Comparison of ENCODE assay signal across 8 mouse cellular contexts in the genomic region with DNA sequence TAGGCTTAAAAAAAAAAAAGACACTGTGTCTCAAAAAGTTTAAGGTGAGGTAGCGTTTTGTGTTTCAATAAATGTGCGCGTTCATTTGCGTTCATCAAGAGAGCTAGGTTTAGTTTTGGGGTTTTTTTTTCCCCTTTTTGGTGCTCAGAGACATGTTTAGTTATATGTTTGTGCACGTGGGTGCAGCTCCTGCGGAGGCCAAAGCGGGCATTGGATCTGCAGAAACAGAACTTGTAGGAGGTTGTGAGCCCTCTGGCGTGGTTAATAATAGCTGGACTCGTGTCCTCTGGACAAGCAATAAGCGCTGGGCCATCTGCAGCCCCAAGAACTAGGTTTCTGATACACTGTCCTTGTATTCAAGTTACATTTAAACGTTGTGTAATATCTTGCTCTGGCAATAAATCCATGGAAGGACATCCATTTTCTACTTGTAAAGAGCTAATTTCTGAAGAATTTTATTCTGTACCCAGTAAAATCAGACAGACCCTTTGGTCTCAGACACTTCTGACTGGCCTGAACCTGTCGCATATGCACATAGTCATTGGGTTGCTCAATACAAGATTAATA. TPM values are rescaled to one million over a fixed set of nuclear protein-coding genes. Genes with fewer than 3 reads are reported as not detected.
A peak's percentile ranks its signal among the peaks of the same experiment; 100 is the strongest.
DNase-seq lines count a peak whose midpoint lies in the region; ATAC-seq and TF ChIP-seq lines count a peak whose summit lies in the region.

No protein-coding gene starts in this region.

- peaks cover 21% of the 10 kb centered on the region for H3K4me1 ChIP-seq in heart, embryonic 12.5 days (replicated peaks)
- no peaks in the 10 kb centered on the region for H3K4me1 ChIP-seq in ES-Bruce4 (ENCODE audit: control insufficient read depth, insufficient read depth, low read length)
- peaks cover 24% of the 10 kb centered on the region for H3K4me1 ChIP-seq in forebrain, embryonic 12.5 days
- peaks cover 21% of the 10 kb centered on the region for H3K4me1 ChIP-seq in liver, embryonic 16.5 days (ENCODE audit: control insufficient read depth, low read depth, low read length)

- no peak for ATAC-seq in heart, embryonic 12.5 days (ENCODE audit: insufficient number of reproducible peaks, low FRiP score)
- no peak for ATAC-seq in forebrain, embryonic 12.5 days (ENCODE audit: low FRiP score)
- ATAC-seq in liver, embryonic 16.5 days (ENCODE audit: low read depth): no peak
- ATAC-seq in cerebellum, adult (ENCODE audit: insufficient number of reproducible peaks, low FRiP score, low TSS enrichment): no peak

- 5% methylated on average over 12 of the region's 12 CpGs for WGBS in heart, embryonic 12.5 days
- WGBS in forebrain, embryonic 12.5 days: 4% methylated on average over 12 of the region's 12 CpGs
- WGBS in liver, embryonic 16.5 days (ENCODE audit: insufficient replicate concordance): 3% methylated on average over 12 of the region's 12 CpGs

- DNase-seq in heart, postnatal 4 days: no peak
- no peak for DNase-seq in right cerebral cortex, postnatal 4 days
- DNase-seq in cerebellum, postnatal 25 days: no peak

- H3K9me3 ChIP-seq in heart, embryonic 12.5 days (replicated peaks): no peaks in the 10 kb centered on the region
- H3K9me3 ChIP-seq in ES-Bruce4 (replicated peaks; ENCODE audit: control insufficient read depth, insufficient read depth, low read length, poor library complexity, severe bottlenecking): no peaks in the 10 kb centered on the region
- no peaks in the 10 kb centered on the region for H3K9me3 ChIP-seq in forebrain, embryonic 12.5 days
- H3K9me3 ChIP-seq in liver, embryonic 16.5 days (replicated peaks; ENCODE audit: control insufficient read depth, low read length): no peaks in the 10 kb centered on the region

- H3K36me3 ChIP-seq in heart, embryonic 12.5 days: peaks cover 36% of the 10 kb centered on the region
- H3K36me3 ChIP-seq in ES-Bruce4 (ENCODE audit: control insufficient read depth, insufficient read depth, low read length, poor library complexity, severe bottlenecking): peaks cover 37% of the 10 kb centered on the region
- H3K36me3 ChIP-seq in forebrain, embryonic 12.5 days (replicated peaks): peaks cover 36% of the 10 kb centered on the region
- H3K36me3 ChIP-seq in liver, embryonic 16.5 days (ENCODE audit: control insufficient read depth, insufficient read depth): peaks cover 7% of the 10 kb centered on the region

- no peaks in the 10 kb centered on the region for H3K27me3 ChIP-seq in heart, embryonic 12.5 days (replicated peaks)
- no peaks in the 10 kb centered on the region for H3K27me3 ChIP-seq in ES-Bruce4 (ENCODE audit: control insufficient read depth, insufficient read depth, low read length, poor library complexity, severe bottlenecking)
- no peaks in the 10 kb centered on the region for H3K27me3 ChIP-seq in forebrain, embryonic 12.5 days
- H3K27me3 ChIP-seq in liver, embryonic 16.5 days (ENCODE audit: control insufficient read depth, insufficient read depth, low read depth, low read length): no peaks in the 10 kb centered on the region

- TF ChIP-seq EP300 in ES-Bruce4 (IDR thresholded peaks at IDR 0.05; ENCODE audit: insufficient read depth, low read depth, low read length): no peak

- H3K27ac ChIP-seq in heart, embryonic 12.5 days (ENCODE audit: poor library complexity, severe bottlenecking): no peak overlapping the region; the same call in 1 of the 2 replicates
- no peak overlapping the region for H3K27ac ChIP-seq in ES-Bruce4 (ENCODE audit: insufficient read depth, low read length)
- peak overlapping the region; percentile 92; the same call in 1 of the 2 replicates for H3K27ac ChIP-seq in forebrain, embryonic 12.5 days
- H3K27ac ChIP-seq in liver, embryonic 16.5 days (ENCODE audit: low read length): no peak overlapping the region

- H3K4me3 ChIP-seq in heart, embryonic 12.5 days: peak overlapping the region; percentile 85
- peak overlapping the region; percentile 96 for H3K4me3 ChIP-seq in ES-Bruce4 (ENCODE audit: low read depth, low read length)
- H3K4me3 ChIP-seq in forebrain, embryonic 12.5 days (replicated peaks): peak overlapping the region; percentile 91
- peak overlapping the region; percentile 69 for H3K4me3 ChIP-seq in liver, embryonic 16.5 days (ENCODE audit: low read depth, low read length)

- TF ChIP-seq POLR2A in ES-Bruce4 (IDR thresholded peaks at IDR 0.05; ENCODE audit: insufficient read depth, low read length): no peak

- TF ChIP-seq CTCF in ES-Bruce4 (IDR thresholded peaks at IDR 0.05; ENCODE audit: low read depth, low read length): no peak

- H3K9ac ChIP-seq in heart, embryonic 12.5 days: peak overlapping the region; percentile 91
- H3K9ac ChIP-seq in ES-Bruce4 (ENCODE audit: low read depth, poor library complexity, severe bottlenecking): peak overlapping the region; percentile 87
- H3K9ac ChIP-seq in forebrain, embryonic 12.5 days: peak overlapping the region; percentile 92
- H3K9ac ChIP-seq in liver, embryonic 16.5 days (ENCODE audit: low read depth, low read length): peak overlapping the region; percentile 74

- H3K4me2 ChIP-seq in heart, embryonic 12.5 days: peak overlapping the region; percentile 93
- peak overlapping the region; percentile 87 for H3K4me2 ChIP-seq in forebrain, embryonic 12.5 days
- H3K4me2 ChIP-seq in liver, embryonic 16.5 days (ENCODE audit: low read depth, low read length): peak overlapping the region; percentile 67

RNA-seq across cellular contexts. Expression of a gene that starts 0.9 kb away (rescaled TPM):
- 314 and 325 TPM in 2 replicates for polyA plus RNA-seq in heart, embryonic 12.5 days (2016; fragmentation: Nextera tagmentation; extraction: Ambion mirVana)
- 100 to 1,000 TPM; 108 to 113 TPM for total RNA-seq in heart, postnatal 4 days (2021)
- polyA plus RNA-seq in ES-Bruce4 (2011; ENCODE audit: insufficient read depth, insufficient read length, low read depth, missing spikeins): 201 and 274 TPM in 2 replicates
- 641 and 720 TPM in 2 replicates for polyA plus RNA-seq in forebrain, embryonic 12.5 days (2016; fragmentation: Nextera tagmentation; extraction: Ambion mirVana)
- 256 and 289 TPM in 2 replicates for polyA plus RNA-seq in liver, embryonic 16.5 days (2015; fragmentation: Nextera tagmentation; extraction: Ambion mirVana)

RNA-seq across cellular contexts. Expression of a gene that starts 6.6 kb away (rescaled TPM):
- 95.0 and 102 TPM in 2 replicates for polyA plus RNA-seq in heart, embryonic 12.5 days (2016; fragmentation: Nextera tagmentation; extraction: Ambion mirVana)
- total RNA-seq in heart, postnatal 4 days (2021): 10 to 100 TPM; 26.8 to 28.7 TPM
- 54.2 and 56.0 TPM in 2 replicates for polyA plus RNA-seq in ES-Bruce4 (2011; ENCODE audit: insufficient read depth, insufficient read length, low read depth, missing spikeins)
- polyA plus RNA-seq in forebrain, embryonic 12.5 days (2016; fragmentation: Nextera tagmentation; extraction: Ambion mirVana): 118 and 131 TPM in 2 replicates
- 58.6 and 60.9 TPM in 2 replicates for polyA plus RNA-seq in liver, embryonic 16.5 days (2015; fragmentation: Nextera tagmentation; extraction: Ambion mirVana)

RNA-seq across cellular contexts. Expression of a gene that starts 24.9 kb away (rescaled TPM):
- polyA plus RNA-seq in heart, embryonic 12.5 days (2016; fragmentation: Nextera tagmentation; extraction: Ambion mirVana): 59.4 and 64.7 TPM in 2 replicates
- total RNA-seq in heart, postnatal 4 days (2021): 10 to 100 TPM; 52.5 TPM
- 50.1 and 51.7 TPM in 2 replicates for polyA plus RNA-seq in ES-Bruce4 (2011; ENCODE audit: insufficient read depth, insufficient read length, low read depth, missing spikeins)
- 99.8 and 106 TPM in 2 replicates for polyA plus RNA-seq in forebrain, embryonic 12.5 days (2016; fragmentation: Nextera tagmentation; extraction: Ambion mirVana)
- 76.6 and 83.2 TPM in 2 replicates for polyA plus RNA-seq in liver, embryonic 16.5 days (2015; fragmentation: Nextera tagmentation; extraction: Ambion mirVana)

RNA-seq across cellular contexts. Expression of a gene that starts 32.0 kb away (rescaled TPM):
- 140 and 158 TPM in 2 replicates for polyA plus RNA-seq in heart, embryonic 12.5 days (2016; fragmentation: Nextera tagmentation; extraction: Ambion mirVana)
- 10 to 100 TPM; 60.2 to 62.3 TPM for total RNA-seq in heart, postnatal 4 days (2021)
- polyA plus RNA-seq in ES-Bruce4 (2011; ENCODE audit: insufficient read depth, insufficient read length, low read depth, missing spikeins): 79.7 and 81.2 TPM in 2 replicates
- polyA plus RNA-seq in forebrain, embryonic 12.5 days (2016; fragmentation: Nextera tagmentation; extraction: Ambion mirVana): 337 and 341 TPM in 2 replicates
- polyA plus RNA-seq in liver, embryonic 16.5 days (2015; fragmentation: Nextera tagmentation; extraction: Ambion mirVana): 17.5 and 19.5 TPM in 2 replicates

RNA-seq across cellular contexts. Expression of a gene that starts 54.4 kb away (rescaled TPM):
- polyA plus RNA-seq in heart, embryonic 12.5 days (2016; fragmentation: Nextera tagmentation; extraction: Ambion mirVana): 0.45 TPM in 1 of 2 replicates, not detected in the other
- not detected for total RNA-seq in heart, postnatal 4 days (2021)
- not detected in 2 replicates for polyA plus RNA-seq in ES-Bruce4 (2011; ENCODE audit: insufficient read depth, insufficient read length, low read depth, missing spikeins)
- not detected in 2 replicates for polyA plus RNA-seq in forebrain, embryonic 12.5 days (2016; fragmentation: Nextera tagmentation; extraction: Ambion mirVana)
- not detected in 2 replicates for polyA plus RNA-seq in liver, embryonic 16.5 days (2015; fragmentation: Nextera tagmentation; extraction: Ambion mirVana)
